Mouse (Mus musculus) MEL (cell line): ENCODE data around the gene Btbd6.

ENCODE experiments used
- CTCF ChIP-seq, 3 experiments: IDR thresholded peaks in 2 of 3; conservative IDR thresholded peaks in 1 of 3; 2 replicates each; pipeline ENCODE4 v1.5.1; 2011 to 2012; ENCODE audit warnings: low read length in 3 of 3, low read depth in 2 of 3, mild to moderate bottlenecking in 2 of 3, improper control_type of control experiment in 1 of 3, inconsistent platforms in 1 of 3, mixed read lengths in 1 of 3, moderate library complexity in 1 of 3; ENCODE audit not compliant: control insufficient read depth in 1 of 3, insufficient read depth in 1 of 3, poor library complexity in 1 of 3, severe bottlenecking in 1 of 3
- MAX ChIP-seq: IDR thresholded peaks from 2 replicates; pipeline ENCODE4 v1.6.1; 2011; ENCODE audit warnings: low read length, improper control_type of control experiment
- NRF1 ChIP-seq: IDR thresholded peaks from 2 replicates; pipeline ENCODE4 v1.6.1; 2014; ENCODE audit warnings: low read depth, mild to moderate bottlenecking, inconsistent platforms, low read length, improper control_type of control experiment, moderate library complexity; ENCODE audit not compliant: poor library complexity, insufficient read depth, severe bottlenecking
- RCOR1 ChIP-seq: IDR thresholded peaks from 2 replicates; pipeline ENCODE4 v1.6.1; 2012; ENCODE audit warnings: low read depth, mild to moderate bottlenecking, inconsistent platforms, low read length, improper control_type of control experiment
- TBP ChIP-seq: IDR thresholded peaks from 2 replicates; pipeline ENCODE4 v1.8.0; 2011; ENCODE audit warnings: low read depth, low read length, improper control_type of control experiment
- ZKSCAN1 ChIP-seq: IDR thresholded peaks from 2 replicates; pipeline ENCODE4 v1.6.1; 2012; ENCODE audit warnings: low read depth, mild to moderate bottlenecking, inconsistent platforms, low read length, improper control_type of control experiment, moderate library complexity
- ZMIZ1 ChIP-seq: IDR thresholded peaks from 2 replicates; pipeline ENCODE4 v1.6.1; 2012; ENCODE audit warnings: low read depth, mild to moderate bottlenecking, inconsistent platforms, low read length, improper control_type of control experiment, moderate library complexity

DNA sequence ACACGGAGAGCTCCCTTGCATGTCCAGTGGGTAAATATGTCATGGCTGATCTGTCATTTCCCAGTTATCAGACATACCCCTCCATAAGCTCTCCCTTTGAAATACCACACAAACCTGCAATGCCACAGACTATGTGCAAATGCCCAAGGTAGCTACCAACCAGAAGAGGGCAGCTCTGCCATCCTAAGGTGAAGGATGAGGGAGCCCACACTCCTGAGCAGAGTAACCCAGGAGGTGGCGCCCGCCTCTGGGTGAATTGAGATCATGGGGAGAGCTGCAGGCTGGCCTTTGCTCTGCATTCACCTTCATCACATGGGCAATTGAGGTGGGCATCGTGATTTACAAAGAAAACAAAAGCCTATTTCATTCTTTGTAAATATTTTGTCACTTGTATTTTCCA lies 28.7 kb downstream of the Btbd6 start:
- TF ChIP-seq CTCF (IDR thresholded peaks at IDR 0.05 in 2 of 3, conservative IDR thresholded peaks at IDR 0.05 in 1 of 3; ENCODE audit: control insufficient read depth in 1 of 3, insufficient read depth in 1 of 3, low read depth in 2 of 3, low read length in 3 of 3, poor library complexity in 1 of 3, severe bottlenecking in 1 of 3) (peak; percentile 30 to 96 (median 65); a peak in 5 of 6 replicates), RCOR1 (no peak), NRF1 (0 out of 2 replicates have a peak, but pooled peaks have one; percentile 22), ZMIZ1 (no peak), ZKSCAN1 (no peak), MAX (no peak), TBP (no peak)
